Mouse (Mus musculus): Measurements from ENCODE around the gene Vpreb1.

GRCm38 (mm10) chr16:16829671-16830070 lies 41.0 kb downstream of the Vpreb1 start:
- TF ChIP-seq POLR2A (IDR thresholded peaks at IDR 0.05; ENCODE audit: extremely low read depth, insufficient read depth, low read length): no peak
- TF ChIP-seq CTCF (IDR thresholded peaks at IDR 0.05; ENCODE audit: low read depth, low read length): no peak
